8 mouse cellular contexts compared by ENCODE assay signal in the genomic region with DNA sequence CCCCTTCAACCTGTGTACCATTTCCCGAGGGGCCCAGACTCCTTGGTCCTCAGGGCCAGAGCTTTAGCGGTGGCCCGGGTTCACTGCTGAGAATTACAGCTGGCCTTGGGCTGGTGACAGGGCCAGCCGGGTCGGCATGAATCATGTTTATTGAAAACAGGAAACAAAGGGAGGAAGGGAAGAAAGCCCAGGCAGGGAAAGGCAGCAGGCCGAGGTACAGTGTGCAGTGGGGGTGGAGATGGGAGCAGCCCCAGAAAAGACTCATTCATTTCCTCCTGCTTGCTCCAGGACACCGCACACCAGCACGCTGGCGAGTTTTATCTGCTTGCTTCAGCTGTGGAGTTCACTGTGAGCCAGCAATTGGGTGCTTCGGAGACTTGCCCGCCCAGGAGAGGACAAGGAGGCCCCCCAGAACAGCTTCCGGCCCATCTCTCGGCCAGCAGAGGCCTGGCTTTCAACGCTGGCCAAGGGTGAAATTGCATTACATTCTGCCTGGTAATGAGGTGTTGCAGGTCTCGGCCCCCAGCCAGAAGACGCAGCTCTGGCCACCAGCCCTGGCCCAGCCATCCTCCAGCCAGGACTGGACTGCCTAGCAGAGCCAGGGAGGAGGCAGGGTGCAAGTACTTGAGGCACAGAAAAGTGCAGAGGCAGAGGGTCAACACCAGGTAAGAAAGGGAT. TPM values are rescaled to one million over a fixed set of nuclear protein-coding genes. Genes with fewer than 3 reads are reported as not detected.
DNase-seq lines count a peak whose midpoint lies in the region.

No protein-coding gene starts in this region.

- peak; percentile 13 for DNase-seq in kidney, adult 18-20 months
- DNase-seq in kidney, adult 8-10 months, result no peak
- peak; percentile 46 for DNase-seq in cerebellum, adult 8-10 months
- DNase-seq in gastrocnemius, adult 8-10 months (ENCODE audit: low spot score in 2 of 2), result peak; percentile 6 to 11
- DNase-seq in kidney, postnatal 4 days, result peak; percentile 50 to 67
- peak; percentile 48 for DNase-seq in lung, postnatal 14 days
- DNase-seq in urinary bladder, adult 18-20 months (ENCODE audit: low spot score in 2 of 2), result no peak
- no peak for DNase-seq in c-Kit-positive CD71-positive TER-119-positive erythroid progenitor cells, embryonic 14.5 days (ENCODE audit: low spot score)

RNA-seq across cellular contexts. Expression of a gene that starts 18.8 kb away (rescaled TPM):
- total RNA-seq in gastrocnemius, adult 8-10 months (2022), result under 1 TPM in 2 of 4 experiments, not detected in 2; 0.10 to 0.11 TPM

Comparison
In these comparisons a context has a peak if more than half of its experiments do, and no peak if none do; other contexts are left out.
1. DNase-seq: peak in kidney, adult 18-20 months (single experiment), cerebellum, adult 8-10 months (single experiment), gastrocnemius, adult 8-10 months (2 of 2), kidney, postnatal 4 days (2 of 2) and lung, postnatal 14 days (single experiment); none in kidney, adult 8-10 months (0 of 2), urinary bladder, adult 18-20 months (0 of 2) and c-Kit-positive CD71-positive TER-119-positive erythroid progenitor cells, embryonic 14.5 days (single experiment).